Mouse (Mus musculus) embryonic facial prominence, embryonic 13.5 days (tissue): ENCODE measurements around the gene Haghl. TPM values are rescaled to one million over a fixed set of nuclear protein-coding genes. Genes with fewer than 3 reads are reported as not detected.

ENCODE experiments used
- ATAC-seq: fragments of 200-750 bp; cut with Nextera tagmentation; 2 replicates; pipeline ENCODE4 v1.8.0; 2017; ENCODE audit warnings: low read depth; ENCODE audit not compliant: insufficient number of reproducible peaks, insufficient read depth, low FRiP score, low TSS enrichment
- H3K27ac ChIP-seq: fragments of 300-500 bp; sonication (generic); 2 replicates; pipeline ENCODE4 v1.5.1; 2015; ENCODE audit warnings: moderate library complexity, mild to moderate bottlenecking, inconsistent platforms
- H3K27me3 ChIP-seq: fragments of 300-500 bp; sonication (generic); 2 replicates; pipeline ENCODE4 v1.6.1; 2015; ENCODE audit warnings: mild to moderate bottlenecking, inconsistent platforms
- H3K36me3 ChIP-seq: fragments of 300-500 bp; sonication (generic); 2 replicates; pipeline ENCODE4 v1.6.1; 2015; ENCODE audit warnings: mild to moderate bottlenecking, inconsistent platforms
- H3K4me1 ChIP-seq: fragments of 300-500 bp; sonication (generic); 2 replicates; pipeline ENCODE4 v1.6.1; 2015; ENCODE audit warnings: inconsistent platforms
- H3K4me2 ChIP-seq: fragments of 300-500 bp; sonication (generic); 2 replicates; pipeline ENCODE4 v1.6.1; 2015; ENCODE audit warnings: moderate library complexity, mild to moderate bottlenecking, inconsistent platforms
- H3K4me3 ChIP-seq: fragments of 300-500 bp; sonication (generic); 2 replicates; pipeline ENCODE4 v1.5.1; 2015; ENCODE audit warnings: mild to moderate bottlenecking, inconsistent platforms
- H3K9ac ChIP-seq: fragments of 300-500 bp; sonication (generic); 2 replicates; pipeline ENCODE4 v1.6.1; 2015; ENCODE audit warnings: mild to moderate bottlenecking, inconsistent platforms
- H3K9me3 ChIP-seq: fragments of 300-500 bp; sonication (generic); 2 replicates; pipeline ENCODE4 v1.6.1; 2016; ENCODE audit warnings: inconsistent platforms
- WGBS: fragments of 180-500 bp; shearing (Covaris S2); methylation state at CpG from one replicate; pipeline ENCODE4 v1.1.7; 2015; ENCODE audit warnings: mixed read lengths; 5-methylcytosine and 5-hydroxymethylcytosine counted together
- polyA plus RNA-seq: library from polyadenylated mRNA; unstranded; fragments of >200 nt; fragmentation: Nextera tagmentation; extraction: Ambion mirVana; gene quantifications from 2 replicates; pipeline ENCODE4 v1.2.1, GENCODE M21; 2015

Haghl gene
- polyA plus RNA-seq, 1 experiment from 2014 or later = 89.5 TPM

- H3K4me1 ChIP-seq = peaks cover 50% of the 10 kb centered on the region
- peak within 1 kb of the TSS; percentile 98 for H3K4me2 ChIP-seq
- H3K36me3 ChIP-seq = no peaks in the 10 kb centered on the region
- no peak for ATAC-seq
- 0 out of 2 replicates have a peak within 1 kb of the TSS, but pooled peaks have one; percentile 16 for H3K27ac ChIP-seq
- H3K27me3 ChIP-seq = no peaks in the 10 kb centered on the region
- peak within 1 kb of the TSS; percentile 76 for H3K9ac ChIP-seq
- 13% methylated on average over 6 of the region's 6 CpGs for WGBS
- peak within 1 kb of the TSS; percentile 64 for H3K4me3 ChIP-seq
- no peaks in the 10 kb centered on the region for H3K9me3 ChIP-seq
Measured at GRCm38 (mm10) chr17:25795609-25796092, 10.2 kb upstream of the Haghl start, which contains the start of gene AC134908.4. Gene AC134908.4 (minus strand): TSS chr17:25795659.

- H3K27ac ChIP-seq = no peak overlapping the region
- H3K27me3 ChIP-seq = no peaks in the 10 kb centered on the region
- H3K4me2 ChIP-seq = peak overlapping the region; percentile 98
- 0 out of 2 replicates have a peak overlapping the region, but pooled peaks have one; percentile 76 for H3K9ac ChIP-seq
- no peaks in the 10 kb centered on the region for H3K36me3 ChIP-seq
- peaks cover 53% of the 10 kb centered on the region for H3K4me1 ChIP-seq
- no peak for ATAC-seq
- WGBS = 71% methylated on average over 17 of the region's 17 CpGs
- peak overlapping the region; percentile 64; the same call in 1 of the 2 replicates for H3K4me3 ChIP-seq
- H3K9me3 ChIP-seq = no peaks in the 10 kb centered on the region
Measured at GRCm38 (mm10) chr17:25794998-25795397, 9.5 kb upstream of the Haghl start.

GRCm38 (mm10) chr17:25794197-25794596, 8.7 kb upstream of the Haghl start:
- Histone ChIP-seq H3K4me2 (no peak overlapping the region), H3K36me3 (peaks cover 7% of the 10 kb centered on the region), H3K27ac (no peak overlapping the region), H3K9me3 (no peaks in the 10 kb centered on the region), H3K4me1 (peaks cover 53% of the 10 kb centered on the region), H3K27me3 (no peaks in the 10 kb centered on the region), H3K4me3 (no peak overlapping the region), H3K9ac (0 out of 2 replicates have a peak overlapping the region, but pooled peaks have one; percentile 21)
- no peak for ATAC-seq
- WGBS = 58% methylated on average over 13 of the region's 13 CpGs

- Histone ChIP-seq H3K4me1 (peaks cover 51% of the 10 kb centered on the region), H3K36me3 (peaks cover 20% of the 10 kb centered on the region)
- peak; percentile 49; the same call in 1 of the 2 replicates for ATAC-seq
Measured at GRCm38 (mm10) chr17:25792615-25793014, 7.1 kb upstream of the Haghl start, which contains the start of gene Fam173a. Gene Fam173a (minus strand): TSS chr17:25792901.

GRCm38 (mm10) chr17:25791843-25792527, 6.5 kb upstream of the Haghl start:
- whole genome bisulfite sequencing = under 1% methylated on average over 45 of the region's 45 CpGs
- Histone ChIP-seq H3K4me3 (peak overlapping the region; percentile 75), H3K36me3 (peaks cover 23% of the 10 kb centered on the region), H3K9me3 (no peaks in the 10 kb centered on the region), H3K27me3 (no peaks in the 10 kb centered on the region), H3K4me2 (peak overlapping the region; percentile 87), H3K4me1 (peaks cover 45% of the 10 kb centered on the region), H3K9ac (peak overlapping the region; percentile 82), H3K27ac (peak overlapping the region; percentile 94)
- peak; percentile 23; the same call in 1 of the 2 replicates for ATAC-seq

More at GRCm38 (mm10) chr17:25792615-25793014, 7.1 kb upstream of the Haghl start, which contains the start of gene Fam173a:
- H3K27ac ChIP-seq = peak within 1 kb of the TSS; percentile 94
- H3K4me2 ChIP-seq = peak within 1 kb of the TSS; percentile 87
- H3K9ac ChIP-seq = peak within 1 kb of the TSS; percentile 82
- whole genome bisulfite sequencing = under 1% methylated on average over 14 of the region's 14 CpGs
- no peaks in the 10 kb centered on the region for H3K9me3 ChIP-seq
- H3K27me3 ChIP-seq = no peaks in the 10 kb centered on the region
- peak within 1 kb of the TSS; percentile 75 for H3K4me3 ChIP-seq

- peaks cover 23% of the 10 kb centered on the region for H3K36me3 ChIP-seq
- peak overlapping the region; percentile 94 for H3K27ac ChIP-seq
- H3K9me3 ChIP-seq = no peaks in the 10 kb centered on the region
- ATAC-seq = no peak
- peak overlapping the region; percentile 87 for H3K4me2 ChIP-seq
- 27% methylated on average over 19 of the region's 19 CpGs for WGBS
- peak overlapping the region; percentile 75 for H3K4me3 ChIP-seq
- peaks cover 43% of the 10 kb centered on the region for H3K4me1 ChIP-seq
- H3K27me3 ChIP-seq = no peaks in the 10 kb centered on the region
- H3K9ac ChIP-seq = peak overlapping the region; percentile 82
Measured at GRCm38 (mm10) chr17:25791320-25791842, 5.9 kb upstream of the Haghl start.

- H3K36me3 ChIP-seq = peaks cover 47% of the 10 kb centered on the region
- H3K27me3 ChIP-seq = no peaks in the 10 kb centered on the region
- H3K4me2 ChIP-seq = no peak overlapping the region
- H3K27ac ChIP-seq = no peak overlapping the region
- no peak for ATAC-seq
- H3K9me3 ChIP-seq = no peaks in the 10 kb centered on the region
- no peak overlapping the region for H3K4me3 ChIP-seq
- H3K9ac ChIP-seq = no peak overlapping the region
- H3K4me1 ChIP-seq = peaks cover 30% of the 10 kb centered on the region
- 93% methylated on average over 9 of the region's 9 CpGs for WGBS
Measured at GRCm38 (mm10) chr17:25786781-25787504, 1.5 kb upstream of the Haghl start.

- Histone ChIP-seq H3K27me3 (no peaks in the 10 kb centered on the region), H3K27ac (peak within 1 kb of the TSS; percentile 90), H3K9me3 (no peaks in the 10 kb centered on the region), H3K9ac (peak within 1 kb of the TSS; percentile 91), H3K4me2 (peak within 1 kb of the TSS; percentile 84), H3K36me3 (peaks cover 53% of the 10 kb centered on the region), H3K4me3 (peak within 1 kb of the TSS; percentile 70), H3K4me1 (peaks cover 27% of the 10 kb centered on the region)
- WGBS = 82% methylated on average over 3 of the region's 3 CpGs
- ATAC-seq = no peak
Measured at GRCm38 (mm10) chr17:25786280-25786679, 807 bp upstream of the Haghl start, which contains the start of gene Ccdc78. Gene Ccdc78 (plus strand): TSS chr17:25786580.

GRCm38 (mm10) chr17:25783861-25784574, 1.5 kb downstream of the Haghl start:
- Histone ChIP-seq H3K4me1 (peaks cover 18% of the 10 kb centered on the region), H3K27me3 (no peaks in the 10 kb centered on the region), H3K9me3 (no peaks in the 10 kb centered on the region), H3K27ac (no peak overlapping the region), H3K4me2 (peak overlapping the region; percentile 84), H3K36me3 (peaks cover 65% of the 10 kb centered on the region), H3K4me3 (peak overlapping the region; percentile 70), H3K9ac (peak overlapping the region; percentile 91)
- ATAC-seq = no peak
- WGBS = 75% methylated on average over 15 of the region's 15 CpGs

GRCm38 (mm10) chr17:25783086-25783485, 2.4 kb downstream of the Haghl start:
- H3K36me3 ChIP-seq = peaks cover 62% of the 10 kb centered on the region
- peaks cover 18% of the 10 kb centered on the region for H3K4me1 ChIP-seq
- H3K4me2 ChIP-seq = no peak overlapping the region; the same call in 1 of the 2 replicates
- no peaks in the 10 kb centered on the region for H3K9me3 ChIP-seq
- H3K4me3 ChIP-seq = no peak overlapping the region
- no peaks in the 10 kb centered on the region for H3K27me3 ChIP-seq
- no peak overlapping the region for H3K27ac ChIP-seq
- ATAC-seq = no peak
- peak overlapping the region; percentile 91 for H3K9ac ChIP-seq
- 86% methylated on average over 7 of the region's 7 CpGs for WGBS
